Mouse (Mus musculus) lung, postnatal 0 days (tissue): ENCODE data around the gene Tenm3. TPM values are rescaled to one million over a fixed set of nuclear protein-coding genes. Genes with fewer than 3 reads are reported as not detected.

Experiments used
- ATAC-seq: fragments of 200-750 bp; cut with Nextera tagmentation; 2 replicates; pipeline ENCODE4 v1.8.0; 2017; ENCODE audit warnings: moderate library complexity
- DNase-seq: peaks from one replicate; pipeline ENCODE4 v3.0.0-alpha.2; 2016; ENCODE audit warnings: low spot score
- H3K27ac ChIP-seq: fragments of 300-500 bp; sonication (generic); 2 replicates; pipeline ENCODE4 v1.5.1; 2014; ENCODE audit warnings: antibody characterized with exemption, mild to moderate bottlenecking, low read length, mixed read lengths
- H3K27me3 ChIP-seq: fragments of 300-500 bp; sonication (generic); replicated peaks from 2 replicates; pipeline ENCODE4 v1.6.1; 2014; ENCODE audit warnings: low read length, mixed read lengths; ENCODE audit not compliant: insufficient read depth
- H3K36me3 ChIP-seq: fragments of 300-500 bp; sonication (generic); 2 replicates; pipeline ENCODE4 v1.6.1; 2014; ENCODE audit warnings: low read length, mixed read lengths; ENCODE audit not compliant: insufficient read depth
- H3K4me1 ChIP-seq: fragments of 300-500 bp; sonication (generic); 2 replicates; pipeline ENCODE4 v1.6.1; 2014; ENCODE audit warnings: antibody characterized with exemption, low read depth, low read length, mixed read lengths; ENCODE audit not compliant: insufficient read depth
- H3K4me2 ChIP-seq: fragments of 300-500 bp; sonication (generic); replicated peaks from 2 replicates; pipeline ENCODE4 v1.6.1; 2014; ENCODE audit warnings: low read depth, mild to moderate bottlenecking, low read length, moderate library complexity, mixed read lengths
- H3K4me3 ChIP-seq: fragments of 300-500 bp; sonication (generic); 2 replicates; pipeline ENCODE4 v1.5.1; 2014; ENCODE audit warnings: low read depth, low read length
- H3K9ac ChIP-seq: fragments of 300-500 bp; sonication (generic); replicated peaks from 2 replicates; pipeline ENCODE4 v1.6.1; 2014; ENCODE audit warnings: low read depth, mild to moderate bottlenecking
- H3K9me3 ChIP-seq: fragments of 300-500 bp; sonication (generic); 2 replicates; pipeline ENCODE4 v1.6.1; 2016; ENCODE audit warnings: low read length, mixed read lengths
- CTCF ChIP-seq: IDR thresholded peaks from 2 replicates; pipeline ENCODE4 v1.5.1; 2016; ENCODE audit warnings: antibody characterized with exemption, mild to moderate bottlenecking
- EP300 ChIP-seq: IDR thresholded peaks from 2 replicates; pipeline ENCODE4 v1.6.1; 2016; ENCODE audit warnings: antibody characterized with exemption, mild to moderate bottlenecking, control low read depth
- WGBS: fragments of 180-500 bp; shearing (Covaris S2); extraction: QIAGEN DNeasy Blood & Tissue Kit; methylation state at CpG from one replicate; pipeline ENCODE4 v1.1.7; 2014; 5-methylcytosine and 5-hydroxymethylcytosine counted together
- polyA plus RNA-seq: library from polyadenylated mRNA; unstranded; fragments of >200 nt; fragmentation: Nextera tagmentation; extraction: Ambion mirVana; gene quantifications from 2 replicates; pipeline ENCODE4 v1.2.1, GENCODE M21; 2015

Tenm3 gene
- polyA plus RNA-seq, 1 experiment from 2014 or later = 0.78 TPM

DNA sequence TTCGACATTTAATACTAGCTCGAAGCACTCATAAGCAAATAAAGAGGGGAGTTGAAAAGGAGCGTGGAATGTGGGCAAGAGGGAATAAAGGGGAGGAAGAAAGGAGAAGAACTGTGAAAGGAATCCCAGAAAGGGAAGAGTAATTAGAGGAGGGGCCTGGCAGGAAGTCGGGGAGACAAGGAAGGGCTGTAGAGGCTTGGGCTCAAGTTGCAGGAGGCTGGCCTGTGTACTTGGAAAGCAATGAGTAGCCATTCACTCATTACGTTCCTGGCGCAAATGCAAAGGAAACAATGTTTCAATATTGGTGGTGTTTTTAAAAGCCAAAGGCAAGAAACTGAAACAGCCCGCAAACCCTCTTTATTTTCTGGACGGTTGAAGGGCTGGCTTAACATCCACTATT is 228.7 kb downstream of the Tenm3 start:
- H3K9ac ChIP-seq = no peak overlapping the region
- H3K4me2 ChIP-seq = no peak overlapping the region
- no peak for DNase-seq
- H3K4me3 ChIP-seq = no peak overlapping the region
- WGBS = 35% methylated on average over 8 of the region's 8 CpGs
- no peaks in the 10 kb centered on the region for H3K9me3 ChIP-seq
- H3K4me1 ChIP-seq = no peaks in the 10 kb centered on the region
- H3K27me3 ChIP-seq = no peaks in the 10 kb centered on the region
- no peak overlapping the region for H3K27ac ChIP-seq
- no peak for TF ChIP-seq CTCF
- TF ChIP-seq EP300 = no peak
- H3K36me3 ChIP-seq = no peaks in the 10 kb centered on the region
- no peak for ATAC-seq

- no peaks in the 10 kb centered on the region for H3K4me1 ChIP-seq
- ATAC-seq (no peak), DNase-seq (no peak)
- H3K9ac ChIP-seq = no peak overlapping the region
- WGBS = 64% methylated on average over 10 of the region's 10 CpGs
- H3K4me3 ChIP-seq = no peak overlapping the region
- TF ChIP-seq CTCF = no peak
- no peak for TF ChIP-seq EP300
- no peaks in the 10 kb centered on the region for H3K36me3 ChIP-seq
- H3K4me2 ChIP-seq = no peak overlapping the region
- no peaks in the 10 kb centered on the region for H3K27me3 ChIP-seq
- H3K9me3 ChIP-seq = no peaks in the 10 kb centered on the region
- no peak overlapping the region for H3K27ac ChIP-seq
Observed at GRCm38 (mm10) chr8:48611934-48612512, 231.7 kb downstream of the Tenm3 start.

GRCm38 (mm10) chr8:48611126-48611525 is 232.6 kb downstream of the Tenm3 start:
- Histone ChIP-seq H3K27ac (no peak overlapping the region), H3K4me3 (no peak overlapping the region), H3K9me3 (no peaks in the 10 kb centered on the region), H3K36me3 (no peaks in the 10 kb centered on the region), H3K27me3 (no peaks in the 10 kb centered on the region), H3K4me1 (no peaks in the 10 kb centered on the region), H3K9ac (no peak overlapping the region), H3K4me2 (no peak overlapping the region)
- 71% methylated on average over 12 of the region's 12 CpGs for WGBS
- no peak for TF ChIP-seq EP300
- TF ChIP-seq CTCF = no peak
- no peak for ATAC-seq
- no peak for DNase-seq

- Histone ChIP-seq H3K27me3 (no peaks in the 10 kb centered on the region), H3K27ac (no peak overlapping the region), H3K4me2 (no peak overlapping the region), H3K4me1 (no peaks in the 10 kb centered on the region), H3K9ac (no peak overlapping the region), H3K36me3 (no peaks in the 10 kb centered on the region), H3K9me3 (no peaks in the 10 kb centered on the region), H3K4me3 (no peak overlapping the region)
- ATAC-seq (no peak), DNase-seq (no peak)
- 65% methylated on average over 6 of the region's 6 CpGs for WGBS
- TF ChIP-seq EP300 (no peak), CTCF (no peak)
Observed at GRCm38 (mm10) chr8:48610316-48610715, 233.4 kb downstream of the Tenm3 start.

DNA sequence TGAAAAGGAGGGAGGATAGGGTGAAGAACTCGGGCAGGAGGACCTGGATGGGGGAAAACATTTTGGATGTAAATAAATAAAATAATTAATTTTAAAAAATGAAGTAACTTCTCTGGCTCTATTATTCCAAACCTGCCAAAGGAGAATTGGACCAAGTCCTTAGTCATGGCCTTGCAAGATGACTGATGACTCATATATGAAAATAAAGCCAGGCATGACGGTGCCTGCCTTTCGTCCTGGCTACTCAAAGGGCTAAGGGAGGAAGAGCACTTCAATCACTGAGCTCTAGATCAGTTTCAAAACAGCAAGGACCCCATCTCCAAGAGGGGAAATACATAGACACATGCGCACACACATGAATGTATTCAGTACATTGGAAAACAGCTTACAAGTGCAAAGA is 234.1 kb downstream of the Tenm3 start:
- Histone ChIP-seq H3K27ac (no peak overlapping the region), H3K27me3 (no peaks in the 10 kb centered on the region), H3K9me3 (no peaks in the 10 kb centered on the region), H3K4me1 (no peaks in the 10 kb centered on the region), H3K4me2 (no peak overlapping the region), H3K36me3 (no peaks in the 10 kb centered on the region), H3K9ac (no peak overlapping the region), H3K4me3 (no peak overlapping the region)
- TF ChIP-seq CTCF (no peak), EP300 (no peak)
- DNase-seq (no peak), ATAC-seq (no peak)
- 70% methylated on average over 4 of the region's 4 CpGs for WGBS

DNA sequence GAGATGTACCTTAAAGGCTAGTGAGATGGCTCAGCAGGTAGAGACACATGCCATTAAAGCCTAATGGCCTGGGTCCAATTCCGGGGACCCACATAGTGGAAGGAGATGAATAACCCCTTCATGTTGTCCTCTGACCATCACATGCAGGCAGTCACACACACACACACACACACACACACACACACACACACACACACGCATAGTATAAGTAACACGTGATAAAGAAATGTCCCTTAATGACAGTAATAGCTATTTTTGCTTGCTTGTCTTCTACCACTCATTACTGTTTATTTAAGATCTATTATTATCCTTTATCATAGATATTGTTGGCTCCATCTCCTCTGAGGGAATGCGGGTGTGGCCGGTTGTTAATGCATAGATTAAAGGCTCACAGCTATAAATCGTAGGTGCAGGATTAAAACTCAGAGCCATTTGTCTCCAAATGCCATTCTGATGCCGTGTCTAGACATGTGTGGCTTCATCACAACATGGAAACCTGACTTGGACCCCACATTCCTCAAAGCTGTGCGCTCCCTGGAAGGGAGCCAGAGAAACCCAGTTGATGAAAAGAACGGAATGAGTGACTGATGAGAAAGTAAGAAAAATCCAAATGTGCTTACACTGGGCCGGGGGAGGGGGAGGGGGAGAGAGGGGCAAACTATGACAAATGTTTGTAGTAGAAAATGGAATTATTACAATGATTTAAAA is 239.4 kb downstream of the Tenm3 start:
- H3K4me3 ChIP-seq = no peak overlapping the region
- ATAC-seq (no peak), DNase-seq (no peak)
- H3K4me2 ChIP-seq = no peak overlapping the region
- no peaks in the 10 kb centered on the region for H3K9me3 ChIP-seq
- no peaks in the 10 kb centered on the region for H3K27me3 ChIP-seq
- H3K9ac ChIP-seq = no peak overlapping the region
- no peak overlapping the region for H3K27ac ChIP-seq
- H3K4me1 ChIP-seq = no peaks in the 10 kb centered on the region
- H3K36me3 ChIP-seq = no peaks in the 10 kb centered on the region
- WGBS = 63% methylated on average over 10 of the region's 10 CpGs
- no peak for TF ChIP-seq CTCF
- TF ChIP-seq EP300 = no peak
